Mouse (Mus musculus): ENCODE measurements around the gene 6030468B19Rik. TPM values are rescaled to one million over a fixed set of nuclear protein-coding genes. Genes with fewer than 3 reads are reported as not detected.
"Not testable (repeated sequence)": the region's sequence is repeated elsewhere in the genome, so short reads cannot be mapped to it uniquely, and the experiment has no call there.

The 6030468B19Rik gene
- total and polyA plus RNA-seq, 2 experiments from 2014 or later = not detected

- Histone ChIP-seq H3K4me3 (ENCODE audit: low read depth, low read length) (peak overlapping the region; percentile 23), H3K27ac (ENCODE audit: low read depth, low read length) (no peak overlapping the region), H3K27me3 (ENCODE audit: insufficient read depth, low read length) (peaks cover 28% of the 10 kb centered on the region), H3K9me3 (ENCODE audit: low read length) (no peaks in the 10 kb centered on the region), H3K36me3 (ENCODE audit: insufficient read depth, low read length) (no peaks in the 10 kb centered on the region), H3K9ac (replicated peaks; ENCODE audit: low read length, poor library complexity, severe bottlenecking) (peak overlapping the region; percentile 33; the same call in 1 of the 2 replicates), H3K4me1 (ENCODE audit: insufficient read depth, low read length) (no peaks in the 10 kb centered on the region; the same call in 1 of the 2 replicates), H3K4me2 (ENCODE audit: low read depth, low read length, poor library complexity, severe bottlenecking) (peak overlapping the region; percentile 54)
- TF ChIP-seq CTCF (IDR thresholded peaks at IDR 0.05) = peak; percentile 64
- DNase-seq (ENCODE audit: low spot score) (peak; percentile 67), ATAC-seq (ENCODE audit: low FRiP score) (peak; percentile 31; the same call in 1 of the 2 replicates)
- 5% methylated on average over 31 of the region's 31 CpGs for WGBS
These were observed 14.4 kb upstream of the 6030468B19Rik start for GRCm38 (mm10) chr11:117783089-117783488.

DNA sequence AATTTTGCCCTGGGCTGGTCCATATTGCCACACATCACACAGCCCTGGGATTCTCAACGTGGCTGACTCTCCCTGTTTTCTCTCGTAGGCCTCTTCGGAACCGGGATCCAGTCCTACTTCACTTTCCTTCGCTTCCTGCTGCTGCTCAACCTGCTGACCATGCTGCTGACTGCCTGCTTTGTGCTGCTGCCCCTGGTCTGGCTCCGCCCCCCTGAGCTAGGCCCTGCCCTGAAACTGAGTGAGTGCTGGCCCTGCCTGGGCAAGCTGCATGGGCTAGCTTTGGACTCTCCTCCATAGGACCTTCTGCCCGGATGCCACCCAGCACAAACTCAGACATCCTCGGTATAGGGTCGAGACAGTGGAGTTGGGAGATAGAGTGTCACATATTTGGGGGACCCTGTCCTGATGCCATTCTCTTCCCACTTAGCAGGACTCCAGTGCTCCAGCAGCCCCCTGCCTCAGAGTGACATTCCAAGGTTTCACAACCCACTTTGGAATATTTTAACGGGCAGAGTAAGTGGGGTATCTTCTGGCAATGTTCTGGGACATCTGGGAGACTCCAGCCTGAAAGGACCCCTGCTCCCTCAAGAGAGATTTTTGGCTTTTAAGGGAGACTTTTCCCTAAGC lies 13.7 kb upstream of the 6030468B19Rik start:
- WGBS = 42% methylated on average over 10 of the region's 10 CpGs
- H3K9me3 ChIP-seq (ENCODE audit: low read length) = no peaks in the 10 kb centered on the region
- TF ChIP-seq CTCF (IDR thresholded peaks at IDR 0.05) = no peak
- ATAC-seq (ENCODE audit: low FRiP score) = no peak
- H3K27ac ChIP-seq (ENCODE audit: low read depth, low read length) = no peak overlapping the region
- H3K4me2 ChIP-seq (ENCODE audit: low read depth, low read length, poor library complexity, severe bottlenecking) = peak overlapping the region; percentile 54
- no peaks in the 10 kb centered on the region; the same call in 1 of the 2 replicates for H3K4me1 ChIP-seq (ENCODE audit: insufficient read depth, low read length)
- peaks cover 28% of the 10 kb centered on the region for H3K27me3 ChIP-seq (ENCODE audit: insufficient read depth, low read length)
- H3K9ac ChIP-seq (replicated peaks; ENCODE audit: low read length, poor library complexity, severe bottlenecking) = no peak overlapping the region; the same call in 1 of the 2 replicates
- no peak for DNase-seq (ENCODE audit: low spot score)
- H3K4me3 ChIP-seq (ENCODE audit: low read depth, low read length) = peak overlapping the region; percentile 23; the same call in 1 of the 2 replicates
- H3K36me3 ChIP-seq (ENCODE audit: insufficient read depth, low read length) = no peaks in the 10 kb centered on the region

- WGBS = 10% methylated on average over 10 of the region's 10 CpGs
- ATAC-seq (ENCODE audit: low FRiP score) = no peak
- Histone ChIP-seq H3K9me3 (ENCODE audit: low read length) (no peaks in the 10 kb centered on the region), H3K27me3 (ENCODE audit: insufficient read depth, low read length) (peaks cover 14% of the 10 kb centered on the region), H3K4me3 (ENCODE audit: low read depth, low read length) (no peak overlapping the region), H3K9ac (replicated peaks; ENCODE audit: low read length, poor library complexity, severe bottlenecking) (no peak overlapping the region), H3K36me3 (ENCODE audit: insufficient read depth, low read length) (no peaks in the 10 kb centered on the region), H3K4me2 (ENCODE audit: low read depth, low read length, poor library complexity, severe bottlenecking) (no peak overlapping the region), H3K4me1 (ENCODE audit: insufficient read depth, low read length) (no peaks in the 10 kb centered on the region; the same call in 1 of the 2 replicates), H3K27ac (ENCODE audit: low read depth, low read length) (no peak overlapping the region)
- DNase-seq (ENCODE audit: low spot score) = peak; percentile 63
- TF ChIP-seq CTCF (IDR thresholded peaks at IDR 0.05) = peak; percentile 70
These were observed 11.2 kb upstream of the 6030468B19Rik start for GRCm38 (mm10) chr11:117786294-117786693.

DNA sequence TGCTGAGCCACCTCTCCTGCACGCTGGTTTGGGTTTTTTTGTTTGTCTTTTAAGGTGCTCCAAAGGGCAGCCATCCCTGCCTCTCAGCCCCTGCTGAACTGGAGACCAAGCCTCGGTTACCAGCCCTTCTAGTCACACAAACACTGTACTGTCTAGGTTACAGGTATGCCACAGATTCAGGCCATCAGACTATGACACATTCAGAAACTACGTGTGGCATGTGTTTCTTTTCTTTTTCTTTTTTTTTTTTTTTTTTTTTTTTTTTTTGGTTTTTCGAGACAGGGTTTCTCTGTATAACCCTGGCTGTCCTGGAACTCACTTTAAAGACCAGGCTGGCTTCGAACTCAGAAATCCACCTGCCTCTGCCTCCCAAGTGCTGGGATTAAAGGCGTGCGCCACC lies 9.0 kb upstream of the 6030468B19Rik start:
- H3K27me3 ChIP-seq (ENCODE audit: insufficient read depth, low read length); DNase-seq (ENCODE audit: low spot score); H3K4me2 ChIP-seq (ENCODE audit: low read depth, low read length, poor library complexity, severe bottlenecking); H3K36me3 ChIP-seq (ENCODE audit: insufficient read depth, low read length); ATAC-seq (ENCODE audit: low FRiP score); H3K4me3 ChIP-seq (ENCODE audit: low read depth, low read length); H3K4me1 ChIP-seq (ENCODE audit: insufficient read depth, low read length); H3K9me3 ChIP-seq (ENCODE audit: low read length); H3K9ac ChIP-seq (replicated peaks; ENCODE audit: low read length, poor library complexity, severe bottlenecking); H3K27ac ChIP-seq (ENCODE audit: low read depth, low read length): not testable (repeated sequence)
- 81% methylated on average over 7 of the region's 7 CpGs for WGBS

DNA sequence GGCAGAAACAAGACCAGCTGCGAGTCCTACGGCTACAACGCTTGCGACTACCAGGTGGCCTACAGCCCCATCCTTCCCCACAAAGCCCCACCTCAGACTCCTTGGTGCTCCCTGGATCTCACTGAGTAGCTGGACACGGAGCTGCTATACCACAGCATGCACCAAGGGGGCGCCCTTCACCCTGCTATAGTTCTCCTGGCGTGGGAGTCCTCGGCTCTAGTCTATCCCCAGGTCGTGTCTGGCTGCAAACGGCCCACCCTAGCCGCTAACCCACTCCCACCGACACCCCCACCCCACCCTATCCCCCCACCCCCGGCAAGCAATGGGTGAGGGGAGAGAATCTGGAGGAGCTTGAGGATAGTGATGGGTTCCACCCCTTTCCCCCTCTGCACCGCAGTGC lies 7.2 kb upstream of the 6030468B19Rik start:
- Histone ChIP-seq H3K27ac (ENCODE audit: low read depth, low read length) (no peak overlapping the region), H3K36me3 (ENCODE audit: insufficient read depth, low read length) (no peaks in the 10 kb centered on the region), H3K9me3 (ENCODE audit: low read length) (no peaks in the 10 kb centered on the region), H3K9ac (replicated peaks; ENCODE audit: low read length, poor library complexity, severe bottlenecking) (no peak overlapping the region), H3K27me3 (ENCODE audit: insufficient read depth, low read length) (no peaks in the 10 kb centered on the region), H3K4me1 (ENCODE audit: insufficient read depth, low read length) (no peaks in the 10 kb centered on the region), H3K4me3 (ENCODE audit: low read depth, low read length) (no peak overlapping the region), H3K4me2 (ENCODE audit: low read depth, low read length, poor library complexity, severe bottlenecking) (no peak overlapping the region)
- DNase-seq (ENCODE audit: low spot score) = peak; percentile 50
- WGBS = 6% methylated on average over 14 of the region's 14 CpGs
- ATAC-seq (ENCODE audit: low FRiP score) = no peak
- TF ChIP-seq CTCF (IDR thresholded peaks at IDR 0.05) = peak; percentile 73

DNA sequence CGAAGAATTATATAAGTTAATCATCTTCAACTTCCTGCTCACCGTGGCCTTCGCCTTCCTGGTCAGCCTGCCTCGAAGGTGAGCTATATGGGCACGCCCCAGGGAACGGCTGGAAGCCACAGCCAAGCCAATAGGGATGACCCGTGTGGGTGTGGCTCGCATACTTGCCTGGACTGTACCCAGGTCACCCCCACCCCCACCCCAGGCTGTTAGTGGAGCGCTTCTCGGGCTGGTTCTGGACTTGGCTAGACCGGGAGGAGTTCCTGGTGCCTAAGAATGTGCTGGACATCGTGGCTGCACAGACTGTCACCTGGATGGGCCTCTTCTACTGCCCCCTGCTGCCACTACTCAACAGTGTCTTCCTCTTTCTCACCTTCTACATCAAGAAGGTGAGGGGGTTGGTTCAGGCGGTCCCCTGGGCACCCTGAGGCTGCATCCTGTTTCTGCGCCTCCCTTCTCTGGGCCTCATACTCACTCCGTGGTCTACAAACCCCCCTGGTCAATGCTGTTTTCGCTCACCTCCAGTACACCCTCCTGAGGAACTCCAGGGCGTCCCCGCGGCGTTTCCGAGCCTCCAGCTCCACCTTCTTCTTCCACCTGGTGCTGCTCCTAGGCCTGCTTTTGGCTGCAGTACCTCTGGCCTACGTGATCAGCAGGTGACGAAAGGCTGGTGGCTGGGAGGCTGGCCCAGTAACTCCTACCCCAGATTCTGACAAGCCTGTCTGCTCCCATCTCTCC lies 6.6 kb upstream of the 6030468B19Rik start:
- no peak overlapping the region for H3K4me2 ChIP-seq (ENCODE audit: low read depth, low read length, poor library complexity, severe bottlenecking)
- H3K4me1 ChIP-seq (ENCODE audit: insufficient read depth, low read length) = no peaks in the 10 kb centered on the region
- ATAC-seq (ENCODE audit: low FRiP score) (no peak), DNase-seq (ENCODE audit: low spot score) (no peak)
- H3K4me3 ChIP-seq (ENCODE audit: low read depth, low read length) = no peak overlapping the region
- no peak for TF ChIP-seq CTCF (IDR thresholded peaks at IDR 0.05)
- H3K27me3 ChIP-seq (ENCODE audit: insufficient read depth, low read length) = no peaks in the 10 kb centered on the region
- no peak overlapping the region for H3K9ac ChIP-seq (replicated peaks; ENCODE audit: low read length, poor library complexity, severe bottlenecking)
- 39% methylated on average over 23 of the region's 23 CpGs for WGBS
- no peak overlapping the region for H3K27ac ChIP-seq (ENCODE audit: low read depth, low read length)
- no peaks in the 10 kb centered on the region for H3K9me3 ChIP-seq (ENCODE audit: low read length)
- H3K36me3 ChIP-seq (ENCODE audit: insufficient read depth, low read length) = no peaks in the 10 kb centered on the region

Measured in midbrain, postnatal 0 days (tissue).